Mouse (Mus musculus) MEL (cell line): ENCODE data around the gene Wdr24. TPM values are rescaled to one million over a fixed set of nuclear protein-coding genes. Genes with fewer than 3 reads are reported as not detected.

ENCODE experiments used
- DNase-seq: peaks from one replicate; pipeline ENCODE4 v3.0.0; 2011; ENCODE audit warnings: low read depth, low spot score
- H3K27ac ChIP-seq: 2 replicates; pipeline ENCODE4 v1.5.1; 2012; ENCODE audit warnings: low read depth, mild to moderate bottlenecking, control low read depth, low read length, moderate library complexity; ENCODE audit not compliant: control insufficient read depth
- H3K27me3 ChIP-seq, 2 experiments: fragments of 150-350 bp in 1 of 2; sonication (generic) in 1 of 2; 2 replicates each; pipeline ENCODE4 v1.6.1; 2012; ENCODE audit warnings: low read length in 2 of 2, mild to moderate bottlenecking in 2 of 2, improper control_type of control experiment in 1 of 2, moderate library complexity in 1 of 2; ENCODE audit not compliant: insufficient read depth in 2 of 2, control insufficient read depth in 1 of 2
- H3K36me3 ChIP-seq, 2 experiments: 2 replicates each; pipeline ENCODE4 v1.6.1; 2012 to 2014; ENCODE audit warnings: low read length in 2 of 2, improper control_type of control experiment in 1 of 2, inconsistent platforms in 1 of 2, mild to moderate bottlenecking in 1 of 2; ENCODE audit not compliant: insufficient read depth in 2 of 2, control insufficient read depth in 1 of 2
- H3K4me1 ChIP-seq, 2 experiments: fragments of 150-350 bp in 1 of 2; sonication (generic) in 1 of 2; 2 replicates each; pipeline ENCODE4 v1.6.1; 2012; ENCODE audit warnings: low read length in 2 of 2, improper control_type of control experiment in 1 of 2, mild to moderate bottlenecking in 1 of 2; ENCODE audit not compliant: insufficient read depth in 2 of 2, control insufficient read depth in 1 of 2
- H3K4me3 ChIP-seq, 2 experiments: fragments of 150-350 bp in 1 of 2; sonication (generic) in 1 of 2; 2 replicates each; pipeline ENCODE4 v1.5.1; 2012; ENCODE audit warnings: low read depth in 2 of 2, low read length in 2 of 2, mild to moderate bottlenecking in 2 of 2, moderate library complexity in 2 of 2, control low read depth in 1 of 2, improper control_type of control experiment in 1 of 2; ENCODE audit not compliant: control insufficient read depth in 1 of 2, insufficient read depth in 1 of 2
- H3K79me2 ChIP-seq: 2 replicates; pipeline ENCODE4 v1.6.1; 2012; ENCODE audit warnings: mild to moderate bottlenecking, low read length, moderate library complexity; ENCODE audit not compliant: control insufficient read depth, poor library complexity, insufficient read depth
- H3K9ac ChIP-seq: 2 replicates; pipeline ENCODE4 v1.6.1; 2012; ENCODE audit warnings: low read depth, mild to moderate bottlenecking, control low read depth, low read length, moderate library complexity; ENCODE audit not compliant: control insufficient read depth, poor library complexity, severe bottlenecking
- H3K9me3 ChIP-seq: fragments of 150-350 bp; sonication (generic); replicated peaks from 2 replicates; pipeline ENCODE4 v1.6.1; 2012; ENCODE audit warnings: mild to moderate bottlenecking, low read length, improper control_type of control experiment, moderate library complexity; ENCODE audit not compliant: insufficient read depth
- BHLHE40 ChIP-seq: IDR thresholded peaks from 2 replicates; pipeline ENCODE4 v1.6.1; 2012; ENCODE audit warnings: low read depth, mild to moderate bottlenecking, inconsistent platforms, low read length, improper control_type of control experiment, borderline replicate concordance
- CHD1 ChIP-seq: IDR thresholded peaks from 2 replicates; pipeline ENCODE4 v1.6.1; 2012; ENCODE audit warnings: low read depth, mild to moderate bottlenecking, inconsistent platforms, low read length, improper control_type of control experiment
- CHD2 ChIP-seq: IDR thresholded peaks from 2 replicates; pipeline ENCODE4 v1.6.1; 2011; ENCODE audit warnings: low read length, improper control_type of control experiment
- ELF1 ChIP-seq: IDR thresholded peaks from 2 replicates; pipeline ENCODE4 v1.6.1; 2014; ENCODE audit warnings: low read depth, mild to moderate bottlenecking, inconsistent platforms, low read length, improper control_type of control experiment, moderate library complexity
- EP300 ChIP-seq, 2 experiments: IDR thresholded peaks; 2 replicates each; pipeline ENCODE4 v1.6.1; 2011; ENCODE audit warnings: improper control_type of control experiment in 2 of 2, low read length in 2 of 2, low read depth in 1 of 2, mild to moderate bottlenecking in 1 of 2
- ETS1 ChIP-seq: IDR thresholded peaks from 2 replicates; pipeline ENCODE4 v1.6.1; 2012; ENCODE audit warnings: low read depth, mild to moderate bottlenecking, inconsistent platforms, low read length, improper control_type of control experiment, moderate library complexity
- GABPA ChIP-seq: IDR thresholded peaks from 2 replicates; pipeline ENCODE4 v1.6.1; 2012; ENCODE audit warnings: low read depth, mild to moderate bottlenecking, inconsistent platforms, low read length, improper control_type of control experiment, moderate library complexity
- GATA1 ChIP-seq: IDR thresholded peaks from 2 replicates; pipeline ENCODE4 v1.6.1; 2011; ENCODE audit warnings: low read depth, low read length, improper control_type of control experiment
- JUND ChIP-seq: IDR thresholded peaks from 2 replicates; pipeline ENCODE4 v1.6.1; 2011; ENCODE audit warnings: low read depth, mild to moderate bottlenecking, improper control_type of control experiment, low read length
- KAT2A ChIP-seq: conservative IDR thresholded peaks from 2 replicates; pipeline ENCODE4 v1.6.1; 2012; ENCODE audit warnings: low read depth, low read length, improper control_type of control experiment, inconsistent platforms
- MAFK ChIP-seq: IDR thresholded peaks from 2 replicates; pipeline ENCODE4 v1.6.1; 2011; ENCODE audit warnings: low read depth, mild to moderate bottlenecking, low read length, improper control_type of control experiment, borderline replicate concordance
- MAX ChIP-seq: IDR thresholded peaks from 2 replicates; pipeline ENCODE4 v1.6.1; 2011; ENCODE audit warnings: low read length, improper control_type of control experiment
- MAZ ChIP-seq: IDR thresholded peaks from 2 replicates; pipeline ENCODE4 v1.6.1; 2012; ENCODE audit warnings: low read depth, mild to moderate bottlenecking, inconsistent platforms, low read length, improper control_type of control experiment
- MEF2A ChIP-seq: IDR thresholded peaks from 2 replicates; pipeline ENCODE4 v1.6.1; 2014; ENCODE audit warnings: low read depth, mild to moderate bottlenecking, inconsistent platforms, low read length, improper control_type of control experiment; ENCODE audit not compliant: poor library complexity, insufficient replicate concordance, severe bottlenecking; ENCODE audit errors: extremely low read depth
- MXI1 ChIP-seq: IDR thresholded peaks from 2 replicates; pipeline ENCODE4 v1.6.1; 2011; ENCODE audit warnings: mild to moderate bottlenecking, low read depth, low read length, improper control_type of control experiment
- MYB ChIP-seq: IDR thresholded peaks from 2 replicates; pipeline ENCODE4 v1.6.1; 2011; ENCODE audit warnings: mild to moderate bottlenecking, low read depth, low read length, improper control_type of control experiment
- MYC ChIP-seq: IDR thresholded peaks from 2 replicates; pipeline ENCODE4 v1.6.1; 2011; ENCODE audit warnings: low read depth, mild to moderate bottlenecking, low read length, improper control_type of control experiment, moderate library complexity
- NELFE ChIP-seq: IDR thresholded peaks from 2 replicates; pipeline ENCODE4 v1.6.1; 2011; ENCODE audit warnings: low read depth, low read length, improper control_type of control experiment
- POLR2A ChIP-seq, 2 experiments: IDR thresholded peaks; 2 replicates each; pipeline ENCODE4 v1.6.1; 2011 to 2012; ENCODE audit warnings: low read length in 2 of 2, mild to moderate bottlenecking in 2 of 2, control low read depth in 1 of 2, improper control_type of control experiment in 1 of 2, low read depth in 1 of 2, moderate library complexity in 1 of 2; ENCODE audit not compliant: control insufficient read depth in 1 of 2, insufficient read depth in 1 of 2, poor library complexity in 1 of 2
- POLR2AphosphoS2 ChIP-seq: IDR thresholded peaks from 2 replicates; pipeline ENCODE4 v1.6.1; 2011; ENCODE audit warnings: low read length, improper control_type of control experiment
- POLR2AphosphoS5 ChIP-seq: IDR thresholded peaks from 2 replicates; pipeline ENCODE4 v1.6.1; 2012; ENCODE audit warnings: low read depth, borderline replicate concordance, mild to moderate bottlenecking, inconsistent platforms, low read length, moderate library complexity, mixed read lengths
- RAD21 ChIP-seq: IDR thresholded peaks from 2 replicates; pipeline ENCODE4 v1.6.1; 2011; ENCODE audit warnings: mild to moderate bottlenecking, low read depth, low read length, improper control_type of control experiment
- RCOR1 ChIP-seq: IDR thresholded peaks from 2 replicates; pipeline ENCODE4 v1.6.1; 2012; ENCODE audit warnings: low read depth, mild to moderate bottlenecking, inconsistent platforms, low read length, improper control_type of control experiment
- SIN3A ChIP-seq: IDR thresholded peaks from 2 replicates; pipeline ENCODE4 v1.6.1; 2012; ENCODE audit warnings: low read length, improper control_type of control experiment, inconsistent platforms
- SMC3 ChIP-seq: IDR thresholded peaks from 2 replicates; pipeline ENCODE4 v1.6.1; 2011; ENCODE audit warnings: low read depth, low read length, improper control_type of control experiment
- TAL1 ChIP-seq: IDR thresholded peaks from 2 replicates; pipeline ENCODE4 v1.6.1; 2012; ENCODE audit warnings: mild to moderate bottlenecking, inconsistent platforms, low read length, moderate library complexity, mixed read lengths
- TBP ChIP-seq: IDR thresholded peaks from 2 replicates; pipeline ENCODE4 v1.8.0; 2011; ENCODE audit warnings: low read depth, low read length, improper control_type of control experiment
- TCF12 ChIP-seq: IDR thresholded peaks from 2 replicates; pipeline ENCODE4 v1.6.1; 2014; ENCODE audit warnings: low read depth, mild to moderate bottlenecking, inconsistent platforms, low read length, improper control_type of control experiment, moderate library complexity
- UBTF ChIP-seq: IDR thresholded peaks from 2 replicates; pipeline ENCODE4 v1.6.1; 2012; ENCODE audit warnings: low read depth, mild to moderate bottlenecking, inconsistent platforms, low read length, improper control_type of control experiment, moderate library complexity, borderline replicate concordance; ENCODE audit not compliant: insufficient read depth
- USF1 ChIP-seq: IDR thresholded peaks from 2 replicates; pipeline ENCODE4 v1.6.1; 2014; ENCODE audit warnings: low read depth, mild to moderate bottlenecking, inconsistent platforms, low read length, improper control_type of control experiment, moderate library complexity
- USF2 ChIP-seq, 2 experiments: IDR thresholded peaks; 2 replicates each; pipeline ENCODE4 v1.6.1; 2011 to 2012; ENCODE audit warnings: improper control_type of control experiment in 2 of 2, low read length in 2 of 2, borderline replicate concordance in 1 of 2, inconsistent platforms in 1 of 2, low read depth in 1 of 2, mild to moderate bottlenecking in 1 of 2; ENCODE audit not compliant: insufficient read depth in 1 of 2
- ZC3H11A ChIP-seq: IDR thresholded peaks from 2 replicates; pipeline ENCODE4 v1.6.1; 2012; ENCODE audit warnings: low read depth, mild to moderate bottlenecking, inconsistent platforms, low read length, improper control_type of control experiment
- ZKSCAN1 ChIP-seq: IDR thresholded peaks from 2 replicates; pipeline ENCODE4 v1.6.1; 2012; ENCODE audit warnings: low read depth, mild to moderate bottlenecking, inconsistent platforms, low read length, improper control_type of control experiment, moderate library complexity
- ZMIZ1 ChIP-seq: IDR thresholded peaks from 2 replicates; pipeline ENCODE4 v1.6.1; 2012; ENCODE audit warnings: low read depth, mild to moderate bottlenecking, inconsistent platforms, low read length, improper control_type of control experiment, moderate library complexity
- ZNF384 ChIP-seq: IDR thresholded peaks from 2 replicates; pipeline ENCODE4 v1.6.1; 2012; ENCODE audit warnings: low read depth, mild to moderate bottlenecking, inconsistent platforms, low read length, improper control_type of control experiment
- polyA plus RNA-seq, 2 experiments: library from polyadenylated mRNA; stranded (reverse) in 1 of 2; unstranded in 1 of 2; fragments of >175 nt in 1 of 2; fragments of >200 nt in 1 of 2; gene quantifications; 2 replicates each; pipeline versions ENCODE4 v1.2.1 to v1.2.4; 2012; ENCODE audit warnings: low replicate concordance in 2 of 2, low read depth in 1 of 2; ENCODE audit not compliant: insufficient read length in 2 of 2, insufficient read depth in 1 of 2, missing spikeins in 1 of 2
- total RNA-seq: library from RNA; depleted of rRNA; stranded (reverse); fragments of 300-350 nt; gene quantifications from 2 replicates; pipeline ENCODE4 v1.2.3, GENCODE M21; 2012

The Wdr24 gene
- total and polyA plus RNA-seq, 3 experiments = 35.0 to 38.8 TPM; not detected in 1

DNA sequence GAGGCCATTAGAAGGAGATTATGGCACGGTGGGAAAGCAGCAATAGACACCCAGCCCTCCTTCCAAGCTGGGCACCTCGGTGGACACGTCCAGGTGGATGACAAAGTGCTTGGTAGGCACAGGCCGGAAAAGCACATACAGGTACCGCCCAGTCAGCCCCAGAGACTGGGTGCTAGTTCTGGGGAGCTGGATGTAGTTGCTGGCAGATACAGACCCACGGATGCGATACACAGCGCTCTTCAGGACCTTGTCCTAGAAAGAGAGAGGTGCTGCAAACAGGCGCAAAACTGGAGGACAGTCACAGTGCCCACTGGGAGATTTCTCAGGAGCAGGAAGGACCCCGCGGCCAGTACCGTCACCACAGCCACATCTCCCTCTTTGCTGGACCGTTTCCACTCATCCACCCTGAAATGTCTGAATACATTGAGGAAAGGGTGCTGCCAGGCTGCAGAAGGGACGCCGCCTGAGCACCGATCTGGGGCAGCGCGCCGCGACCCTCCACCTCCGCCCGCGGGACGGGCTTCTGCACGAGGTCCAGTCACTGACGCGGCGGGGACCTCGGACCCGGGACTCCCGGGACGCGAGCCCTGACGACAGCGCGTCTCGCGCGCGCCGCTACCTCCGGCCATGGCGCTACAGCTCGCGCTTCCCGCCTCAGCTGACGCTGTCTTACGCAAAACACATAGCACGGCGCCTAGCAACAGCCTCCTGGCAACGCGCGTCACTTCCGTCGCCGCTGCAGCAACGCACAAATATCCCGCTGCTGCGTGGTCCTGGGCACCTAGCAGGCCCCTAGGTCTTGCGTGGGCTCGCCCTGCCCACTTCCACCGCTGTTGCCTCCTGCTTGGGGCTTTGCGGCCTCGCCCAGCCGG lies 37.6 kb downstream of the Wdr24 start, which contains the start of gene Wdr90:
Wdr90 (minus strand) TSS at position 670 of the 872 bp plus-strand sequence.
- H3K4me1 ChIP-seq = peaks cover 0 to 16% of the 10 kb centered on the region in 2 experiments; a peak in 2 of 4 replicates
- TF ChIP-seq POLR2AphosphoS2 (0 out of 2 replicates have a peak, but pooled peaks have one; percentile 13), GABPA (no peak), BHLHE40 (no peak), MYB (no peak), POLR2AphosphoS5 (no peak), ZKSCAN1 (no peak), SMC3 (no peak), JUND (no peak), CHD1 (no peak), MAX (peak; percentile 83), USF2 (IDR thresholded peaks at IDR 0.05; ENCODE audit: borderline replicate concordance in 1 of 2, insufficient read depth in 1 of 2, low read depth in 1 of 2, low read length in 2 of 2) (no peak), EP300 (IDR thresholded peaks at IDR 0.05; ENCODE audit: low read depth in 1 of 2, low read length in 2 of 2) (no peak), TAL1 (no peak), RAD21 (no peak), GATA1 (no peak), ZNF384 (no peak), MEF2A (no peak), UBTF (no peak), TBP (peak; percentile 41; the same call in 1 of the 2 replicates), KAT2A (no peak; the same call in 1 of the 2 replicates), POLR2A (IDR thresholded peaks at IDR 0.05; ENCODE audit: control insufficient read depth in 1 of 2, insufficient read depth in 1 of 2, low read depth in 1 of 2, low read length in 2 of 2, poor library complexity in 1 of 2) (peak; percentile 70 to 89), SIN3A (peak; percentile 99), ZMIZ1 (no peak; the same call in 1 of the 2 replicates), NELFE (peak; percentile 79), MAZ (no peak), MYC (peak; percentile 79; the same call in 1 of the 2 replicates), MXI1 (peak; percentile 96), TCF12 (0 out of 2 replicates have a peak, but pooled peaks have one; percentile 39), CHD2 (no peak), ETS1 (peak; percentile 77), RCOR1 (no peak), ZC3H11A (no peak), USF1 (0 out of 2 replicates have a peak, but pooled peaks have one; percentile 36), ELF1 (peak; percentile 84), MAFK (no peak)

More for the DNA sequence above, 37.6 kb downstream of the Wdr24 start, which contains the start of gene Wdr90:
- no peaks in the 10 kb centered on the region for H3K9me3 ChIP-seq
- H3K27me3 ChIP-seq = no peaks in the 10 kb centered on the region
- peaks cover 0 to 9% of the 10 kb centered on the region in 2 experiments; a peak in 2 of 4 replicates for H3K36me3 ChIP-seq
- H3K4me3 ChIP-seq = peak within 1 kb of the TSS; percentile 60 to 69
- H3K27ac ChIP-seq = peak within 1 kb of the TSS; percentile 42
- DNase-seq = peak; percentile 96
- H3K9ac ChIP-seq = peak within 1 kb of the TSS; percentile 76
- peaks cover 5% of the 10 kb centered on the region for H3K79me2 ChIP-seq
